Mouse (Mus musculus) heart, adult 2 months (tissue): ENCODE results near the gene Banf2. TPM values are rescaled to one million over a fixed set of nuclear protein-coding genes. Genes with fewer than 3 reads are reported as not detected.

ENCODE experiments used
- DNase-seq, 2 experiments: peaks; one replicate each; pipeline ENCODE4 v3.0.0; 2021
- H3K27ac ChIP-seq: fragments of 200-600 bp; 2 replicates; pipeline ENCODE4 v1.8.1; 2022
- H3K27me3 ChIP-seq: fragments of 200-500 bp; 2 replicates; pipeline ENCODE4 v1.6.1; 2012; ENCODE audit warnings: mild to moderate bottlenecking, low read length, inconsistent platforms, mixed read lengths; ENCODE audit not compliant: control insufficient read depth, insufficient read depth
- H3K36me3 ChIP-seq: fragments of 200-500 bp; 2 replicates; pipeline ENCODE4 v1.6.1; 2012; ENCODE audit warnings: low read length, inconsistent platforms; ENCODE audit not compliant: control insufficient read depth, insufficient read depth
- H3K4me1 ChIP-seq: fragments of 200-500 bp; 2 replicates; pipeline ENCODE4 v1.6.1; 2011; ENCODE audit warnings: low read length; ENCODE audit not compliant: control insufficient read depth, insufficient read depth
- H3K4me3 ChIP-seq: fragments of 200-600 bp; 2 replicates; pipeline ENCODE4 v1.8.1; 2022
- H3K79me2 ChIP-seq: fragments of 200-500 bp; replicated peaks from 2 replicates; pipeline ENCODE4 v1.6.1; 2012; ENCODE audit warnings: mild to moderate bottlenecking, inconsistent platforms, low read length, moderate library complexity, mixed read lengths; ENCODE audit not compliant: control insufficient read depth, insufficient read depth
- H3K9ac ChIP-seq: fragments of 200-500 bp; 2 replicates; pipeline ENCODE4 v1.6.1; 2012; ENCODE audit warnings: low read depth, mild to moderate bottlenecking, control low read depth, inconsistent platforms, low read length, mixed read lengths
- CTCF ChIP-seq: fragments of 200-600 bp; IDR thresholded peaks from 2 replicates; pipeline ENCODE4 v1.8.1; 2022; ENCODE audit warnings: antibody characterized with exemption, mild to moderate bottlenecking, moderate library complexity
- EP300 ChIP-seq: fragments of 200-500 bp; IDR thresholded peaks from 2 replicates; pipeline ENCODE4 v1.6.1; 2011; ENCODE audit warnings: low read depth, low read length, control low read depth; ENCODE audit not compliant: insufficient read depth
- POLR2A ChIP-seq: fragments of 200-500 bp; IDR thresholded peaks from 2 replicates; pipeline ENCODE4 v1.6.1; 2011; ENCODE audit warnings: mild to moderate bottlenecking, low read depth, low read length, control low read depth; ENCODE audit not compliant: insufficient read depth
- WGBS: fragments of 180-500 bp; shearing (Covaris S2); methylation state at CpG from one replicate; pipeline ENCODE4 v1.1.7; 2018; 5-methylcytosine and 5-hydroxymethylcytosine counted together
- intact Hi-C: fragments of 180-260 bp; cut with DNase I; formaldehyde crosslinking; loops from one replicate; pipeline ENCODE4 v1.15.1; 2025
- long read RNA-seq: library from polyadenylated mRNA; stranded (forward); transcript quantifications from one replicate; pipeline ENCODE4 v2.0.0, GENCODE M21; 2021
- polyA plus RNA-seq: library from polyadenylated mRNA; depleted of rRNA; stranded (reverse); fragments of >200 nt; gene quantifications from 2 replicates; pipeline ENCODE4 v1.2.3, GENCODE M21; 2012; rRNA removed
- total RNA-seq, 2 experiments: library from RNA; stranded (reverse); gene quantifications; 2 replicates each; pipeline ENCODE4 v1.2.3; 2021

The Banf2 gene
- not detected for total RNA-seq
- not detected in 2 replicates for polyA plus RNA-seq
- long read RNA-seq, result 0 reads

- 91% methylated on average over 2 of the region's 2 CpGs for WGBS
- no peak within 1 kb of the TSS for H3K27ac ChIP-seq
- no peaks in the 10 kb centered on the region for H3K4me1 ChIP-seq
- no peak within 1 kb of the TSS for H3K9ac ChIP-seq
- no peak for TF ChIP-seq POLR2A
- no peak for TF ChIP-seq CTCF
- TF ChIP-seq EP300, result no peak
- no peaks in the 10 kb centered on the region for H3K36me3 ChIP-seq
- no peak for DNase-seq
- no peaks in the 10 kb centered on the region for H3K27me3 ChIP-seq
- no peak within 1 kb of the TSS for H3K4me3 ChIP-seq
- no peaks in the 10 kb centered on the region for H3K79me2 ChIP-seq
- intact Hi-C loops, result no loop called here
These were observed at the start of gene Banf2 for GRCm38 (mm10) chr2:144032664-144033063. Banf2 (plus strand) TSS chr2:144033059.

- intact Hi-C loops, result loop anchor here (5.0 to 10.0 kb wide), 2 partner anchors 234 to 301 kb away; no protein-coding TSS in a partner anchor
- 46% methylated on average over 2 of the region's 2 CpGs for WGBS
- peak in 1 of 2 experiments; percentile 20 for DNase-seq
- H3K27ac ChIP-seq, result no peak overlapping the region
- 0 out of 2 replicates have a peak, but pooled peaks cover 4% of the 10 kb centered on the region for H3K79me2 ChIP-seq
- H3K36me3 ChIP-seq, result peaks cover 16% of the 10 kb centered on the region
- TF ChIP-seq CTCF (peak; percentile 38), POLR2A (no peak)
- no peak overlapping the region for H3K9ac ChIP-seq
- no peaks in the 10 kb centered on the region for H3K27me3 ChIP-seq
- H3K4me1 ChIP-seq, result peaks cover 17% of the 10 kb centered on the region
- H3K4me3 ChIP-seq, result no peak overlapping the region
These were observed 49.4 kb upstream of the Banf2 start for GRCm38 (mm10) chr2:143983482-143983881.

GRCm38 (mm10) chr2:143987485-143987884 is 45.4 kb upstream of the Banf2 start:
- Histone ChIP-seq H3K27ac (no peak overlapping the region), H3K9ac (no peak overlapping the region), H3K36me3 (peaks cover 28% of the 10 kb centered on the region), H3K4me1 (peaks cover 28% of the 10 kb centered on the region), H3K79me2 (peaks cover 14% of the 10 kb centered on the region), H3K27me3 (no peaks in the 10 kb centered on the region), H3K4me3 (no peak overlapping the region)
- no peak for DNase-seq
- TF ChIP-seq CTCF, result no peak
- no peak for TF ChIP-seq EP300
- TF ChIP-seq POLR2A, result no peak
- 41% methylated on average over 2 of the region's 2 CpGs for WGBS
- intact Hi-C loops, result loop anchor here (10.0 kb wide), 1 partner anchor 297 kb away; no protein-coding TSS in a partner anchor

GRCm38 (mm10) chr2:143988016-143988415 is 44.8 kb upstream of the Banf2 start:
- H3K4me3 ChIP-seq, result no peak overlapping the region
- WGBS, result 86% methylated on average over 3 of the region's 3 CpGs
- TF ChIP-seq EP300 (no peak), CTCF (no peak)
- intact Hi-C loops, result loop anchor here (10.0 kb wide), 1 partner anchor 297 kb away; no protein-coding TSS in a partner anchor
- H3K4me1 ChIP-seq, result peaks cover 29% of the 10 kb centered on the region
- no peak overlapping the region for H3K9ac ChIP-seq
- no peak overlapping the region for H3K27ac ChIP-seq
- no peaks in the 10 kb centered on the region for H3K27me3 ChIP-seq
- DNase-seq, result no peak
- peaks cover 34% of the 10 kb centered on the region for H3K36me3 ChIP-seq
- H3K79me2 ChIP-seq, result peaks cover 16% of the 10 kb centered on the region

GRCm38 (mm10) chr2:143990997-143991396 is 41.9 kb upstream of the Banf2 start:
- intact Hi-C loops, result loop anchor here (1.0 to 2.0 kb wide), 2 partner anchors 10 to 18 kb away; no protein-coding TSS in a partner anchor
- Histone ChIP-seq H3K4me1 (peaks cover 27% of the 10 kb centered on the region), H3K27ac (no peak overlapping the region; the same call in 1 of the 2 replicates), H3K9ac (no peak overlapping the region), H3K79me2 (peaks cover 19% of the 10 kb centered on the region), H3K4me3 (no peak overlapping the region), H3K27me3 (no peaks in the 10 kb centered on the region), H3K36me3 (peaks cover 33% of the 10 kb centered on the region)
- peak; percentile 23 to 35 for DNase-seq
- 8% methylated on average over 1 of the region's 1 CpGs for WGBS
- no peak for TF ChIP-seq POLR2A
- no peak for TF ChIP-seq CTCF
- no peak for TF ChIP-seq EP300

- H3K27ac ChIP-seq, result peak overlapping the region; percentile 40
- WGBS, result 74% methylated on average over 7 of the region's 7 CpGs
- peaks cover 32% of the 10 kb centered on the region for H3K36me3 ChIP-seq
- H3K79me2 ChIP-seq, result peaks cover 18% of the 10 kb centered on the region
- H3K4me1 ChIP-seq, result peaks cover 25% of the 10 kb centered on the region
- intact Hi-C loops, result loop anchor here (1.0 to 2.0 kb wide), 2 partner anchors 9 to 17 kb away; no protein-coding TSS in a partner anchor
- H3K4me3 ChIP-seq, result no peak overlapping the region
- no peak for TF ChIP-seq POLR2A
- TF ChIP-seq CTCF, result no peak
- H3K9ac ChIP-seq, result peak overlapping the region; percentile 3; the same call in 1 of the 2 replicates
- peak in 1 of 2 experiments; percentile 17 for DNase-seq
- no peaks in the 10 kb centered on the region for H3K27me3 ChIP-seq
These were observed 40.7 kb upstream of the Banf2 start for GRCm38 (mm10) chr2:143991964-143992672.
